Mouse (Mus musculus) NIH3T3 (cell line): ENCODE data around the gene Nop16.

ENCODE experiments used
- DNase-seq: peaks from one replicate; pipeline ENCODE4 v3.0.0-alpha.2; 2012; ENCODE audit warnings: low read depth

Nop16 gene

DNA sequence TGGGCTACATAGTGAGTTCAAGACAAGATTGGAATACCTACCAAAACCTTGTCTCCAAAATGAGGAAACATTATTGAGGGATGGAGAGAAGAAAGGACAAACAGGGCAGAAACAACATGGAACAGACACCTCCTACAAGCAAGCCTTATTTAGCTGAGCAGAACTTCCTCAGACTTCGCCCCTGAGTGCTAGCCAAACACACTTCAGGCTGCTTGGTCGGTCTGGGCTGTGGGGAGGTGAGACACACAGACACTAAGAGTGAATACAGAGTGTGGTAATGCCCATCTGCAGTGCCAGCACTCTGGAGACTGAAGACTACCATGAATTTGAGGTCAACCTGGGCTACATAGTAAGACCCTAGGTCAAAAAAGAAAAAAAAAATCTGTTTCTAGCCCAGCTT is 30.2 kb downstream of the Nop16 start:
- no peak for DNase-seq

DNA sequence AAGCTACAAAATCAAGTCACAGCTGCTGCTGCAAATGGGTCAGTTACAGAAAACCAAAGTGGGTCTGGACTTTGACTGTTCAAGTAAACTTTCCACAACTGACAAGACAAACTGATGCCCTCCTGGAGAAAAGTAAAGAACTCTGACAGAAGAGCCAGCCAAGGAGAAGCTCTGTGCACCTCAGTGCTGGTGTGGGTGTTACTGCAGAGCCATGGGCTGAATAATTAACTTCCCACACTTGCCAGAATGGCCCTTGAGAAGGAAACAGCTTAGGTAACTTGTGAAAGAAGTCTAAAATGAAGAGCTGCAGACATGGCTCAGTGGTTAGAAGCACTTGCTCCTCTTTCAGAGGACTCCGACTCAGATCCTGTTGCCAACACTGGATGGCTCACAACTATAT is 32.2 kb downstream of the Nop16 start:
- no peak for DNase-seq

- DNase-seq = no peak
Observed at GRCm38 (mm10) chr13:54556796-54557195, 33.1 kb downstream of the Nop16 start.

DNA sequence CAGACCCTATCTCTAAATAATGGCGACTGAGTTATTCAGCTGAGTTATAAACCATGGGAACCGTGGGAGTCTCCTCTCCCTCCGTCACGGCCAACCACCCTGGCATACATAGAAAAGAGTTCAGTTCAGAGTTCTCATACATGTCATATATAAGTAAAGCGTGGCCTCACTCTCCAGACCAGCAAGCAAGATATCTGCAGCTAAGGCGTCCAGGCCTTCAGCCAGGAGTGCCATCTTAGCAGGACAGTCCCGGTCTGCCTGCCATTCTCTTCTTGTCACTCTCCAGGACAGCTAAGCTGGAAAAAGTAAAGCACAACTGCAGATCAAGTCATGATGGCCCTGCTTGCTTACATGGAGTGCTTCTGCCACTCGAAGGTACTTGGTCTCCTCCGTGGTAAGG is 33.7 kb downstream of the Nop16 start:
- no peak for DNase-seq

GRCm38 (mm10) chr13:54548036-54548435 is 41.9 kb downstream of the Nop16 start:
- no peak for DNase-seq
